Mouse (Mus musculus): ENCODE results near the gene Gm20388.

Gm20388 gene

DNA sequence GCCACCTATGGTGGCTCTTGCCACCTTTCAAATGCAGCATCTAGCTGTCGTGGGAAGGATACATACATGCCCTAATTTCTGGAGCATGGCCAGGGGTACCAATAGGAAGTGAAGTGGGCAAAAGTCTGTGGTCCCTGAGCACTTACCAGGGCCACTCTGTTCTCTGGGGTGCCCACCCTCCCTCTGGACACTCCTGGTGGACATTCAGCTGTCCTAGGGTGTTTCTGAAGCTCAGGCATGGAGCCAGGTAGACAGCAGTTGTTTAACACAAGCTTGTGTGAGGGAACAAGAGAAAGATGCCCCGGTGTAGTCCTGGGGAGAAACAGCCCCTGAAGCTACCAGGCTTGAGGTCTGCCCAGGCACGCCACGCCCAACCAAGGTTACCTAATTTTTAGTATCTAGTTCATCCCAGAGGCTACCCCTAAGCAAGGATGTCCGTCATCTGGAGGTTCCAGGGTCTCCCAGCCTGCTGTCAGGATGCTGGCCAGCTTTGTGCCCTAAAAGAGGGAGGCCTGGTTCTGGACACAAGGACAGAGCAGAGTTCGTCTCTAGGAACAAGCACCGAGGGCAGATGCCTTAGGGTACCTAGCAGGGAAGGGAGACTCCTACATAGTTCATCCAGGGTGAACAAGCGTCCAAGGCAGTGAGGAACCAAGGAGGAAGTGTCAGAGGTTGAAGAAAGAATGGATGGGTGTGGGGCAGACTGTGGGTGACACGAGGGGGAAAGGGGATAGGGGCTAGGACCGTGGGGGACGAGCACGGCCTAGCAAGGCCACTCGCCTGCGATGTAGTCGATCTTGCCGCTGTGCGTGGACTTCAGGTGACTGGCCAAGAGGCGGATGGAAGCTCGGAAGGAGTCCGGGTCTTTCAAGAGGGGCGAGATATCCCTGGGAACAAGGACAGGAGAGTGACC lies 2665.3 kb downstream of the Gm20388 start:
- no peak for DNase-seq (ENCODE audit: low spot score in 2 of 2)

GRCm38 (mm10) chr8:122576648-122577022 lies 2666.0 kb downstream of the Gm20388 start, which contains the start of gene Aprt:
Aprt (minus strand) TSS chr8:122576909.
- peak; percentile 87 to 95 for DNase-seq (ENCODE audit: low spot score in 2 of 2)

- no peak for DNase-seq (ENCODE audit: low spot score in 2 of 2)
These were observed 2666.5 kb downstream of the Gm20388 start for GRCm38 (mm10) chr8:122577116-122577515.

GRCm38 (mm10) chr8:122579196-122579595 lies 2668.6 kb downstream of the Gm20388 start:
- no peak for DNase-seq (ENCODE audit: low spot score in 2 of 2)

DNA sequence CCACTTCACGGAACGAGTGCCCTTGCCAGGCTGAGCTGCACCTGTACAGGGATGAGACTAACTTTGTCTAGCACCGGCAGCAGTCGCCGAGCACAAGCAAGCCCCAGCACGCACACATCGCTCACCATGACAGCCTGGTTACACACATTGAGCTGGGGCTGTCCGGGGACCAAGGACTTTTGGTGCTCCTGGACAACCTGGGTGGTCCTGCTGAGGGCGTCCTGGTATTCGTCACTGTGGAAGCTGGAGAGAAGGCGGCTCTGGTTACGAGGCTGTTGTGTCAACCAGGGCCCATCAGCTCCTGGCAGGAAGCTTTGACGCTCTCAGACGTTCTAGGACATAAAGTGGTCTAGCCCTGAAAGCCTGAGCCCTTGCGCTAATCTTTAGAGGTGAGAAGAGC lies 2670.3 kb downstream of the Gm20388 start:
- no peak for DNase-seq (ENCODE audit: low spot score in 2 of 2)

- no peak for DNase-seq (ENCODE audit: low spot score in 2 of 2)
These were observed 2674.3 kb downstream of the Gm20388 start for GRCm38 (mm10) chr8:122584981-122585380.

GRCm38 (mm10) chr8:122585411-122585891 lies 2674.8 kb downstream of the Gm20388 start:
- no peak for DNase-seq (ENCODE audit: low spot score in 2 of 2)

GRCm38 (mm10) chr8:122586171-122586570 lies 2675.5 kb downstream of the Gm20388 start:
- no peak for DNase-seq (ENCODE audit: low spot score in 2 of 2)

DNA sequence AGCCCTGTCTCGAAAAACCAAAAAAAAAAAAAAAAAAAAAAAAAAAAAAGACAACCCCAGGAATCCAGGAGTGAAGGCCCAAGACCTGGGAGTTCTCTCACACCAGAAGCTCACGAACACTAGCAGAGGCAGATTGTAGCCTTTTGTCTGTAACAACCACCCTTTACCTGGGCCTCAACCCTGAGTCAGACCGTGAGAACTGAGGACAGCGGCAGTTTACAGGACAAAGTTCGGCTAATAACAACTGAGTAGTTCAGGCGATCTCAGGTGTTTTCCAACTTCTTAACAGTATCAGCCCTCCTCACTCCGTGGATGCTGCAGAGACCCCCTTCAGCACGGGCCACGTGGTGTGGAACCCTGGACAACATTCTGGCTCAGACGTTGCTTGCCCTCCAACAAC lies 2676.1 kb downstream of the Gm20388 start:
- DNase-seq (ENCODE audit: low spot score in 2 of 2) = no peak

DNA sequence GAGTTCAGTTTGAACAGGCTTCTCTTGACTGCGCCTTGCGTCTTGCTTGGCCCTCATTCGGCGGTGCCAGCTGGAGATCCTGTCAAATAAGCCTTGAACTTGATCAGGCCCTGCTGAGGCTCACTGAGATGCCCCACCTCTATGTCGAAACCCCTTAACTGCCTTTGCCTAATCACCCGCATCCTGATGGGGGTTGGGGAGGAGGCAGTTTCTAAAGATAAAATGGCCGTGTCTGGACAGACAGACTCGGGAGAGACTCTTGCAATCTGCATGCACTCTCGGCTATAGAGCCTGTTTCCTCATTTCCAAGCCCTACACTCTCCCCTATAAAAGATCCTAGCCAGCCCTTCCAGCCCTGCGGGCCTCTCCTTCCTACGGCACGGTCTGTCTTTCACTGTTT lies 2682.6 kb downstream of the Gm20388 start:
- DNase-seq (ENCODE audit: low spot score in 2 of 2) = no peak

DNA sequence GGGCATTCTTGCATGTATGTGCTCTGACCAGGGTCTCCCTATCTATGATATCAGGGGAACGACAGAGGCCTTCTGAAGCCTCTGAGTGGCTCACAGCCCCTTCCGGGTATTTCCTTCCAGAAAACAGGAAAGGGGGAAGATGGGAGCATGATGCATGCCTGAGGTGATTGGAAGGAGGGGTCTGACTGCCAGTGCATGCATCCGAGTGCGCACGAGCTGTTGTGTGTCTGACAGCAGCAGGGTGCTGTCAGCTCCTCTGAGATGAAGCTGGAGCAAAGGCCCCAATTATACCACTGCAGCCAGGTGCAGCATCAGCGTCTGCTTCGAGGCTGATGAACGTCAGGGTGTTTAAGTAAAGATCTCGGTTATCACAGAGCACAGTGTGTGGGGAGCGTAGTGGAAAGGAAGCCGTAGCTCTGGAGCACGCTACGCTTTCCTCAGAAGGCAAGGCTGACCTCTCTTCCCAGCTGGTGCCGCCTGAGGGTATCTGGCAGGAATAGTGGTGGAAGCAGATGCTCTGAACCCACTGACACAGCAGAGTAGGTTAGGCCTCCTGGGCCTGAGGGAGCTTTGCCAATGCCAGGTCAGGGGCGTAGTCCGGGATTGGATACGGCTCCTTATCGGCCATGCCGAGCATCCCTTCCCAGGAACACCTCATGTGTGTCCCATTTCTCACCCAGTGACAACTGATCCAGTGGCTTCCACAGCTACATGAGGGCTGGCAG lies 2683.3 kb downstream of the Gm20388 start:
- DNase-seq (ENCODE audit: low spot score in 2 of 2) = no peak

GRCm38 (mm10) chr8:122596031-122596430 lies 2685.4 kb downstream of the Gm20388 start:
- DNase-seq (ENCODE audit: low spot score in 2 of 2) = no peak

- DNase-seq (ENCODE audit: low spot score in 2 of 2) = no peak
These were observed 2690.0 kb downstream of the Gm20388 start for GRCm38 (mm10) chr8:122600666-122601065.

DNA sequence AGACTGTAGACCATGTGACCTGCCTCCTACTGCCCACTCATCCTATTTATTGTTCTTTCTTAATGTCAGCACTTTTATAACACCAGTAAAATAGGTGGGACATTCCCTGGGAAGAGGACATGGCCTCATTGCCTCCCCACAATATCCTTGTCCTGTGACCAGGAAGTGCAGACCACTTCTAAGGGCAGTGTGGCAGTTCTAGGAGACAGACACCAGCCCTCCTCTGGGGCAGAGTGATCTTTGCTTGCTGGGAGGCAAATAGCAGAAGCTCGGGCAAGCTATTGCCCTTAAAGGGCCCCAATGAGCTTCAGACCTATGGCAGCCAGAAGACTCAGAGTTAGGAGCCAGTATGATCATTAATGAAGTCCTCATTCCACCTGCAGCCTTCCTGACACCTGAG lies 2694.0 kb downstream of the Gm20388 start:
- DNase-seq (ENCODE audit: low spot score in 2 of 2) = no peak

GRCm38 (mm10) chr8:122605367-122605766 lies 2694.7 kb downstream of the Gm20388 start:
- DNase-seq (ENCODE audit: low spot score in 2 of 2) = no peak

DNA sequence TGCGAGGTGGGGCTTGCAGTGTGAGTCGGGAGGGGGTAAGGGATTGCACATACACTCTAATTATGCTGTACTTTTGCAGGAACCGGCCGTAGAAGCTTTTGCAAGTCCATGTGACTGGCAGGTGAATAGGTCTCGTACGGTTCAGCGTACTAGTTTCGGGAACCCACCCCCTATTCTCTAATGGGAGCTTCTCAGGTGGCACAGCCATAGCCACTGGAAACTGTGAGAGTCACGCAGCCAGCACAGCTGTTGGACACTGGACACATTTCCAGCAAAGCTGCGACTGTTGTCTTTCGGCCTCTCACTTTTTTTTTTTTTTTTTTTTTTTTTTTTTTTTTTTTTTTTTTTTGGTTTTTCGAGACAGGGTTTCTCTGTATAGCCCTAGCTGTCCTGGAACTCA lies 2696.2 kb downstream of the Gm20388 start:
- no peak for DNase-seq (ENCODE audit: low spot score in 2 of 2)

- DNase-seq (ENCODE audit: low spot score in 2 of 2) = no peak
These were observed 2699.6 kb downstream of the Gm20388 start for GRCm38 (mm10) chr8:122610209-122610608.

DNA sequence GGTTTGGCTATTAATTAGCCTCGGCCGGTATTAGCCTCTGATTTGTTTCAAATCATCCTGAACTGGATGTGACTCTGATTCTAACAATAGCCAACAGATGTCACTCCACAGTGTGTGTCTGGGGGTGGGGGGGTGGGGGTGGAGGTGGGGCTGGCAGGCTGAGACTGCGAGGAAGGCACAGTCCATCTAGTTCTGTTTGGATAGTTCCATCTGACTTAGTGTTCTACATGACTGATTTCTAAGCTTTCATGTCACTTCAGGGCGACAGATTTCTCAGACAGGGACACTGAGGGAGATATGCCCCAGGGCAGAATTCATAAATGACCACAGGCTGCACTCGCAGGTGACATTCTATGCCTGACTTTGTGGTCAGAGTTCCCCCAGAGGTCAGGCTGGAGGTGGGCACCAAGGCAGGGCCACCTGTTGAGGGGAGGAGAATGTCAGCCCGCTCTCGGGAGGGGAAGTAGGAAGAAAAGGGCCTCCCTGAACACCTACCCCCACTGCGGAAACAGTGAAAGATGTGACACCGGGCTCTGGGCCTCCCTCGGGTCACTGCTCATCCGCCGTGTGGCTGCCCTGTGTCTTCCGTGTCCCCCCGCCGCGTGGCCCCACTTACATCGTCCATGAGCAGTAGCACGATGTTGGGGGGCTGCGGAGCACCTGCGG lies 2700.1 kb downstream of the Gm20388 start:
- peak in 1 of 2 experiments; percentile 22 for DNase-seq (ENCODE audit: low spot score in 2 of 2)

- DNase-seq (ENCODE audit: low spot score in 2 of 2) = peak; percentile 89 to 95
These were observed 2700.9 kb downstream of the Gm20388 start, which contains the start of the genes Galns and Trappc2l for GRCm38 (mm10) chr8:122611295-122612133. Galns (minus strand) TSS chr8:122611463. Trappc2l (plus strand) TSS chr8:122611640.

- DNase-seq (ENCODE audit: low spot score in 2 of 2) = no peak
These were observed 2705.7 kb downstream of the Gm20388 start for GRCm38 (mm10) chr8:122616181-122616905.

Measured in left cerebral cortex, adult 9 months (tissue).